Mouse (Mus musculus) embryonic facial prominence, embryonic 13.5 days (tissue): ENCODE measurements around the gene Gm49353. TPM values are rescaled to one million over a fixed set of nuclear protein-coding genes. Genes with fewer than 3 reads are reported as not detected.

Source experiments
- ATAC-seq: fragments of 200-750 bp; cut with Nextera tagmentation; 2 replicates; pipeline ENCODE4 v1.8.0; 2017; ENCODE audit warnings: low read depth; ENCODE audit not compliant: insufficient number of reproducible peaks, insufficient read depth, low FRiP score, low TSS enrichment
- H3K27ac ChIP-seq: fragments of 300-500 bp; sonication (generic); 2 replicates; pipeline ENCODE4 v1.5.1; 2015; ENCODE audit warnings: moderate library complexity, mild to moderate bottlenecking, inconsistent platforms
- H3K27me3 ChIP-seq: fragments of 300-500 bp; sonication (generic); 2 replicates; pipeline ENCODE4 v1.6.1; 2015; ENCODE audit warnings: mild to moderate bottlenecking, inconsistent platforms
- H3K36me3 ChIP-seq: fragments of 300-500 bp; sonication (generic); 2 replicates; pipeline ENCODE4 v1.6.1; 2015; ENCODE audit warnings: mild to moderate bottlenecking, inconsistent platforms
- H3K4me1 ChIP-seq: fragments of 300-500 bp; sonication (generic); 2 replicates; pipeline ENCODE4 v1.6.1; 2015; ENCODE audit warnings: inconsistent platforms
- H3K4me2 ChIP-seq: fragments of 300-500 bp; sonication (generic); 2 replicates; pipeline ENCODE4 v1.6.1; 2015; ENCODE audit warnings: moderate library complexity, mild to moderate bottlenecking, inconsistent platforms
- H3K4me3 ChIP-seq: fragments of 300-500 bp; sonication (generic); 2 replicates; pipeline ENCODE4 v1.5.1; 2015; ENCODE audit warnings: mild to moderate bottlenecking, inconsistent platforms
- H3K9ac ChIP-seq: fragments of 300-500 bp; sonication (generic); 2 replicates; pipeline ENCODE4 v1.6.1; 2015; ENCODE audit warnings: mild to moderate bottlenecking, inconsistent platforms
- H3K9me3 ChIP-seq: fragments of 300-500 bp; sonication (generic); 2 replicates; pipeline ENCODE4 v1.6.1; 2016; ENCODE audit warnings: inconsistent platforms
- WGBS: fragments of 180-500 bp; shearing (Covaris S2); methylation state at CpG from one replicate; pipeline ENCODE4 v1.1.7; 2015; ENCODE audit warnings: mixed read lengths; 5-methylcytosine and 5-hydroxymethylcytosine counted together
- polyA plus RNA-seq: library from polyadenylated mRNA; unstranded; fragments of >200 nt; fragmentation: Nextera tagmentation; extraction: Ambion mirVana; gene quantifications from 2 replicates; pipeline ENCODE4 v1.2.1, GENCODE M21; 2015

The Gm49353 gene
- polyA plus RNA-seq, 1 experiment from 2014 or later = 0.98 TPM

DNA sequence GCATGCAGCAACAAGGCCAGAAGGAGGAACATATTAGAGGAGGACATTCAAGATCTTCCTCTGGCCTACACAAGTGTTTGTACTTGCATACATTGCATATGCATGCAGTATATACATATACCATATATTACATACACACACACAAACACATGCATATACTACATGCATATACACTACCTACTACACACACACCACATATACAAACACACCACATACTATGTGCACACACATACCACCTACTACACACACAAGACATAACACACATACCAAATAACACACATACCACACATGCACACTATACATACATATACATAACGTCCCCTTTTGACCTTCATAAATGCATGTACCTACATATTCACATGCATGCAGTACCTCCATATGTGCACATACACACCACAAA, 1.9 kb downstream of the Gm49353 start:
- H3K27me3 ChIP-seq = no peaks in the 10 kb centered on the region
- H3K27ac ChIP-seq = no peak overlapping the region
- 83% methylated on average over 1 of the region's 1 CpGs for WGBS
- H3K9ac ChIP-seq = no peak overlapping the region
- no peak for ATAC-seq
- peaks cover 7% of the 10 kb centered on the region; the same call in 1 of the 2 replicates for H3K36me3 ChIP-seq
- no peaks in the 10 kb centered on the region for H3K4me1 ChIP-seq
- H3K4me2 ChIP-seq = no peak overlapping the region
- H3K9me3 ChIP-seq = peaks cover 5% of the 10 kb centered on the region; the same call in 1 of the 2 replicates
- H3K4me3 ChIP-seq = no peak overlapping the region

GRCm38 (mm10) chr10:29206730-29207129, 8.0 kb downstream of the Gm49353 start:
- 0 out of 2 replicates have a peak, but pooled peaks have one; percentile 37 for ATAC-seq
- no peak overlapping the region for H3K27ac ChIP-seq
- no peaks in the 10 kb centered on the region for H3K27me3 ChIP-seq
- H3K4me2 ChIP-seq = no peak overlapping the region
- no peak overlapping the region for H3K9ac ChIP-seq
- H3K4me3 ChIP-seq = no peak overlapping the region
- no peaks in the 10 kb centered on the region for H3K9me3 ChIP-seq
- H3K36me3 ChIP-seq = no peaks in the 10 kb centered on the region
- 0 out of 2 replicates have a peak, but pooled peaks cover 5% of the 10 kb centered on the region for H3K4me1 ChIP-seq

DNA sequence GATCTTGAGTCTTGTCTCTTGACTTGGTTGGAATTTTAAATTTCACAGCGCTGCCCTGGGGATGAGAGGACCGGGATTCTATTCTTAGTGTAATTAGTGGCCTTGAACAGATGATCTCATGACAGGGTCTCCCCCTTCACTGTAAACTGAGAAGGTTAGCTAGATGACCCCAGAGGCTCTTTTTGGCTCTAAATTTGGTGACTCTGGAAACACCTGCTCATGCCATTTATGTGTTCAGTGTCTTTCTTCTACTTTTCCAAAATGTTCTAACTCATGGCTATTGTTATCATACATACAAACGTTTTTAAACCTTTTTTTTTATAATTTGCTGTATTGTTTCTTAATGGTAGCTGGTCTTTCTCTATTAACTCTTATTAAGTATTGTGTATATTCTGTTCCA, 10.0 kb downstream of the Gm49353 start:
- H3K9me3 ChIP-seq = no peaks in the 10 kb centered on the region
- H3K36me3 ChIP-seq = no peaks in the 10 kb centered on the region
- no peak overlapping the region for H3K4me3 ChIP-seq
- no peaks in the 10 kb centered on the region for H3K27me3 ChIP-seq
- 0 out of 2 replicates have a peak, but pooled peaks cover 7% of the 10 kb centered on the region for H3K4me1 ChIP-seq
- H3K9ac ChIP-seq = no peak overlapping the region
- ATAC-seq = no peak
- no peak overlapping the region for H3K27ac ChIP-seq
- H3K4me2 ChIP-seq = no peak overlapping the region
- 31% methylated on average over 3 of the region's 3 CpGs for WGBS

- Histone ChIP-seq H3K9ac (no peak within 1 kb of the TSS), H3K4me3 (no peak within 1 kb of the TSS), H3K27ac (no peak within 1 kb of the TSS), H3K36me3 (no peaks in the 10 kb centered on the region), H3K27me3 (no peaks in the 10 kb centered on the region), H3K4me1 (0 out of 2 replicates have a peak, but pooled peaks cover 7% of the 10 kb centered on the region), H3K4me2 (peak within 1 kb of the TSS; percentile 12; the same call in 1 of the 2 replicates), H3K9me3 (no peaks in the 10 kb centered on the region)
- ATAC-seq = peak; percentile 80; the same call in 1 of the 2 replicates
- 13% methylated on average over 4 of the region's 4 CpGs for WGBS
Measured at GRCm38 (mm10) chr10:29211453-29211852, 12.7 kb downstream of the Gm49353 start, which contains the start of gene 9330159F19Rik. Gene 9330159F19Rik (plus strand): TSS chr10:29211606.

GRCm38 (mm10) chr10:29213534-29214100, 14.9 kb downstream of the Gm49353 start:
- H3K4me2 ChIP-seq = no peak overlapping the region
- H3K27me3 ChIP-seq = no peaks in the 10 kb centered on the region
- ATAC-seq = no peak
- no peaks in the 10 kb centered on the region for H3K9me3 ChIP-seq
- no peak overlapping the region for H3K27ac ChIP-seq
- 0 out of 2 replicates have a peak, but pooled peaks cover 7% of the 10 kb centered on the region for H3K4me1 ChIP-seq
- H3K36me3 ChIP-seq = no peaks in the 10 kb centered on the region
- H3K9ac ChIP-seq = no peak overlapping the region
- WGBS = 45% methylated on average over 3 of the region's 3 CpGs
- H3K4me3 ChIP-seq = no peak overlapping the region

DNA sequence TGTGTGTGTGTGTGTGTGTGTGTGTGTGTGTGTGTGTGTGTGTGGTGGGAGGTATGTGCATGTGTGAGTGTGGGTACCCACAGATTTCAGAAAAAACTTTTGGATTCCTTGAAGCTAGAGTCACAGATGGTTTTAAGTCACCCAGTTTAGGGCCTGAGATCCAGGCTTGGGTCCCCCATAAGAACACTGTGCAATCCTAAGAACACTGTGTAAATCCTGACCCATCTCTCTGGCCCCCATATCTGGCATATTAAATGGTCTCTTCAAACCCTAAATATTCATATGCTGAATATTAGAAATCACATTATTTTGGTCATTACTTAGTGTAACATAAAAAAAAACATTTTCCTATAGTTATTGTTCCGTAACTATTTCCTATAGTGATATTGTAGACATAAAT, 18.2 kb downstream of the Gm49353 start:
- no peak overlapping the region for H3K27ac ChIP-seq
- WGBS = 94% methylated on average over 1 of the region's 1 CpGs
- H3K4me1 ChIP-seq = 0 out of 2 replicates have a peak, but pooled peaks cover under 1% of the 10 kb centered on the region
- no peak for ATAC-seq
- H3K9me3 ChIP-seq = no peaks in the 10 kb centered on the region
- no peak overlapping the region for H3K4me3 ChIP-seq
- H3K9ac ChIP-seq = no peak overlapping the region
- no peaks in the 10 kb centered on the region for H3K36me3 ChIP-seq
- no peak overlapping the region for H3K4me2 ChIP-seq
- H3K27me3 ChIP-seq = no peaks in the 10 kb centered on the region

DNA sequence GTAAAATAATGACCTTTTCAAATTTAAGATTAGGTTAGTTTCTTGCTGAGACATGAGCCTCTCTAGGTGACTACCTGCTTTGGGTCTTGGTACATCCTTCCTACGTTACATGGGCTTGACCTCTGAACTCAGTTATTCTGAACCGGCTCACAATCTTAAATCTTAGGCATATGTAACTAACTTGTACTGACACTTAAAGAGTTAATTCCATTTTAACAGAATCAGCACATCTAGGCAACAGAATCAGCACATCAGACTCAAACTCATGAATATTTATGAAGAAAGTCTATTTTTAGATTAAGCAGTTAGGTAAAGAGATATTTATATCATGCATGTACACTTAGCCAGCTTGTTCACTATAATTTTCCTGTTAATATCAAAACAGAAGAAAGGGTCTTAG, 18.7 kb downstream of the Gm49353 start:
- no peak overlapping the region for H3K4me3 ChIP-seq
- H3K9ac ChIP-seq = no peak overlapping the region
- 60% methylated on average over 2 of the region's 2 CpGs for WGBS

DNA sequence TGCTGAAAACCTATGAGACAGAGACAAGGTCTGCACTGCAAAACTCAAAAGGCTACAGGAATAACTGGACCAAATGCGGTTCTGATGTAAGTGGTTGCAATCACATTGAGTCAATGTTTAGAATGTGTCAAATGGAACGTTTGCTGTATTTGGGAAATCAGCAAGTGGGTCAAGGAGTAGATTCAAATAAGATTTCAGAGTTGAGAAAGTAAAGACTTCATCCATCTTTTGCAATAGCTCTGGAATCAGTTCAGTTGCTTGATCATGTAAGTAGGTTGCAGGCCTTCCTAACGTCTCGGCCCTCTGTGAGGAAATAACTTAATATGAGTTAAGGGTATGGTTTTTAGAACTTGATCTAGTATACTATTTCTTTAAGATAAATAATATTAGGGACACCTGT, 26.6 kb downstream of the Gm49353 start:
- H3K4me1 ChIP-seq = no peaks in the 10 kb centered on the region
- no peaks in the 10 kb centered on the region for H3K27me3 ChIP-seq
- no peaks in the 10 kb centered on the region for H3K9me3 ChIP-seq
- no peak overlapping the region for H3K4me3 ChIP-seq
- no peak overlapping the region for H3K27ac ChIP-seq
- H3K9ac ChIP-seq = no peak overlapping the region
- ATAC-seq = no peak
- no peak overlapping the region for H3K4me2 ChIP-seq
- 74% methylated on average over 4 of the region's 4 CpGs for WGBS
- no peaks in the 10 kb centered on the region; the same call in 1 of the 2 replicates for H3K36me3 ChIP-seq

More for the DNA sequence above, 18.7 kb downstream of the Gm49353 start:
- Histone ChIP-seq H3K4me2 (no peak overlapping the region), H3K4me1 (no peaks in the 10 kb centered on the region), H3K9me3 (no peaks in the 10 kb centered on the region), H3K36me3 (no peaks in the 10 kb centered on the region), H3K27me3 (no peaks in the 10 kb centered on the region), H3K27ac (no peak overlapping the region)
- no peak for ATAC-seq

DNA sequence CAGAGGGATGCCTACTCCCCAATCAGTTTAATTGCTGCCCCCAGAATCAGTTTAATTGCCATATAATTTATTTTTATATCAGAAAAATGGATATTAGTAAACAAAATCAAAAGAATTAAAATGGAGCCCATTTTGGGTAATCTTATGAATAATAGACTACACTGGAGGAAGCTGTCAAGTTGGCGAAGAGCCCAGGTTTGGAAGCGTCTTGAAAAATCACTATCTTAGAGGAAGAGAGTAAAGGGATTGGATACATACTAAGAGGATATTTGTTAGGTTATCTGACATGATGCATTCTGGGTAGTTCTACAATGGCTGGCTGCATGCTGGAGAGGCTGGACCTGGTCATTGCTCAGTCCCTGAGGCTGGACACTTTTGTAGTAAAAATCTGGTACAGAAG, 32.5 kb downstream of the Gm49353 start:
- Histone ChIP-seq H3K4me2 (no peak overlapping the region), H3K4me3 (no peak overlapping the region), H3K27me3 (no peaks in the 10 kb centered on the region), H3K9ac (no peak overlapping the region), H3K36me3 (no peaks in the 10 kb centered on the region; the same call in 1 of the 2 replicates), H3K9me3 (no peaks in the 10 kb centered on the region), H3K27ac (no peak overlapping the region), H3K4me1 (no peaks in the 10 kb centered on the region)
- WGBS = 86% methylated on average over 2 of the region's 2 CpGs
- ATAC-seq = no peak

Other genes starting within 250 kb of the Gm49353 start
- gene 2310057J18Rik, start 212.7 kb upstream of the Gm49353 start, polyA plus RNA-seq = not detected in 2 replicates
- gene Soga3, start 55.1 kb upstream of the Gm49353 start, polyA plus RNA-seq = 3.8 and 9.0 TPM in 2 replicates
- 0.89 and 1.1 TPM in 2 replicates for gene 9330159F19Rik, start 12.7 kb downstream of the Gm49353 start, polyA plus RNA-seq
- 20.6 and 22.4 TPM in 2 replicates for gene Echdc1, start 114.2 kb downstream of the Gm49353 start, polyA plus RNA-seq
- gene Rnf146, start 163.5 kb downstream of the Gm49353 start, polyA plus RNA-seq = 53.3 and 60.3 TPM in 2 replicates